Mouse (Mus musculus) midbrain, embryonic 11.5 days (tissue): ENCODE measurements at regions not wholly inside any gene's neighbourhood (a gene's known extent, or its start where the extent isn't known, plus 50 kb on each side); places are given as distances from the start of the nearest gene placed in this dataset.

Experiments used
- ATAC-seq: fragments of 200-750 bp; cut with Nextera tagmentation; 2 replicates; pipeline ENCODE4 v1.8.0; 2017; ENCODE audit warnings: moderate TSS enrichment, moderate library complexity; ENCODE audit not compliant: low FRiP score
- DNase-seq: peaks from one replicate; pipeline ENCODE4 v3.0.0; 2015; ENCODE audit warnings: low spot score; ENCODE audit errors: missing footprints
- H3K27ac ChIP-seq: fragments of 300-500 bp; sonication (generic); 2 replicates; pipeline ENCODE4 v1.5.1; 2014; ENCODE audit warnings: low read depth, low read length
- H3K27me3 ChIP-seq: fragments of 300-500 bp; sonication (generic); 2 replicates; pipeline ENCODE4 v1.6.1; 2014; ENCODE audit warnings: mild to moderate bottlenecking, low read length, moderate library complexity, mixed read lengths; ENCODE audit not compliant: control insufficient read depth, insufficient read depth
- H3K36me3 ChIP-seq: fragments of 300-500 bp; sonication (generic); 2 replicates; pipeline ENCODE4 v1.6.1; 2014; ENCODE audit warnings: mild to moderate bottlenecking, low read length, moderate library complexity, mixed read lengths; ENCODE audit not compliant: control insufficient read depth, insufficient read depth
- H3K4me1 ChIP-seq: fragments of 300-500 bp; sonication (generic); 2 replicates; pipeline ENCODE4 v1.6.1; 2014; ENCODE audit warnings: low read length; ENCODE audit not compliant: control insufficient read depth, insufficient read depth
- H3K4me2 ChIP-seq: fragments of 300-500 bp; sonication (generic); 2 replicates; pipeline ENCODE4 v1.6.1; 2014; ENCODE audit warnings: mild to moderate bottlenecking, moderate library complexity
- H3K4me3 ChIP-seq: fragments of 300-500 bp; sonication (generic); 2 replicates; pipeline ENCODE4 v1.5.1; 2014; ENCODE audit warnings: low read depth, low read length
- H3K9ac ChIP-seq: fragments of 300-500 bp; sonication (generic); 2 replicates; pipeline ENCODE4 v1.6.1; 2014; ENCODE audit warnings: low read length
- H3K9me3 ChIP-seq: fragments of 300-500 bp; sonication (generic); 2 replicates; pipeline ENCODE4 v1.6.1; 2016; ENCODE audit warnings: low read length; ENCODE audit not compliant: control insufficient read depth
- WGBS: fragments of 180-500 bp; shearing (Covaris S2); extraction: QIAGEN DNeasy Blood & Tissue Kit; methylation state at CpG from one replicate; pipeline ENCODE4 v1.1.7; 2014; 5-methylcytosine and 5-hydroxymethylcytosine counted together

- DNase-seq (no peak), ATAC-seq (no peak)
- no peak overlapping the region for H3K4me3 ChIP-seq
- no peak overlapping the region for H3K4me2 ChIP-seq
- H3K27me3 ChIP-seq, result no peaks in the 10 kb centered on the region
- H3K4me1 ChIP-seq, result peaks cover 7% of the 10 kb centered on the region; the same call in 1 of the 2 replicates
- H3K36me3 ChIP-seq, result no peaks in the 10 kb centered on the region
- H3K27ac ChIP-seq, result peak overlapping the region; percentile 15; the same call in 1 of the 2 replicates
- H3K9me3 ChIP-seq, result no peaks in the 10 kb centered on the region
- 83% methylated on average over 20 of the region's 20 CpGs for WGBS
- no peak overlapping the region for H3K9ac ChIP-seq
These were observed 236.0 kb upstream of the Hnrnpa3 start for GRCm38 (mm10) chr2:75422798-75423685.

- peaks cover 7% of the 10 kb centered on the region; the same call in 1 of the 2 replicates for H3K4me1 ChIP-seq
- no peaks in the 10 kb centered on the region for H3K27me3 ChIP-seq
- H3K9ac ChIP-seq, result no peak overlapping the region
- H3K9me3 ChIP-seq, result no peaks in the 10 kb centered on the region
- peak; percentile 81 for ATAC-seq
- H3K27ac ChIP-seq, result no peak overlapping the region; the same call in 1 of the 2 replicates
- no peak overlapping the region for H3K4me2 ChIP-seq
- no peaks in the 10 kb centered on the region for H3K36me3 ChIP-seq
- no peak overlapping the region for H3K4me3 ChIP-seq
- no peak for DNase-seq
- 36% methylated on average over 5 of the region's 5 CpGs for WGBS
These were observed 235.2 kb upstream of the Hnrnpa3 start for GRCm38 (mm10) chr2:75423872-75424271.

- ATAC-seq, result no peak
These were observed 234.7 kb upstream of the Hnrnpa3 start for GRCm38 (mm10) chr2:75424363-75424762.

GRCm38 (mm10) chr2:75424911-75425310 is 234.2 kb upstream of the Hnrnpa3 start:
- peaks cover 7% of the 10 kb centered on the region; the same call in 1 of the 2 replicates for H3K4me1 ChIP-seq
- H3K9ac ChIP-seq, result no peak overlapping the region
- H3K9me3 ChIP-seq, result no peaks in the 10 kb centered on the region
- ATAC-seq (peak; percentile 75), DNase-seq (peak; percentile 83)
- H3K4me3 ChIP-seq, result no peak overlapping the region
- no peaks in the 10 kb centered on the region for H3K36me3 ChIP-seq
- no peaks in the 10 kb centered on the region for H3K27me3 ChIP-seq
- no peak overlapping the region for H3K4me2 ChIP-seq
- H3K27ac ChIP-seq, result peak overlapping the region; percentile 5; the same call in 1 of the 2 replicates
- WGBS, result 79% methylated on average over 14 of the region's 14 CpGs

More at GRCm38 (mm10) chr2:75424363-75424762, 234.7 kb upstream of the Hnrnpa3 start:
- peaks cover 7% of the 10 kb centered on the region; the same call in 1 of the 2 replicates for H3K4me1 ChIP-seq
- 43% methylated on average over 7 of the region's 7 CpGs for WGBS
- H3K36me3 ChIP-seq, result no peaks in the 10 kb centered on the region
- H3K9me3 ChIP-seq, result no peaks in the 10 kb centered on the region
- no peak overlapping the region for H3K4me3 ChIP-seq
- no peak overlapping the region for H3K4me2 ChIP-seq
- no peaks in the 10 kb centered on the region for H3K27me3 ChIP-seq
- H3K9ac ChIP-seq, result no peak overlapping the region
- DNase-seq, result no peak
- no peak overlapping the region; the same call in 1 of the 2 replicates for H3K27ac ChIP-seq

- no peak overlapping the region for H3K9ac ChIP-seq
- H3K27me3 ChIP-seq, result no peaks in the 10 kb centered on the region
- no peak overlapping the region for H3K4me2 ChIP-seq
- DNase-seq (no peak), ATAC-seq (peak; percentile 61)
- 51% methylated on average over 7 of the region's 7 CpGs for WGBS
- peak overlapping the region; percentile 7 for H3K27ac ChIP-seq
- H3K36me3 ChIP-seq, result no peaks in the 10 kb centered on the region
- H3K9me3 ChIP-seq, result no peaks in the 10 kb centered on the region
- H3K4me1 ChIP-seq, result peaks cover 7% of the 10 kb centered on the region; the same call in 1 of the 2 replicates
- no peak overlapping the region for H3K4me3 ChIP-seq
These were observed 233.7 kb upstream of the Hnrnpa3 start for GRCm38 (mm10) chr2:75425384-75425783.

- Histone ChIP-seq H3K27ac (peak overlapping the region; percentile 7), H3K9ac (no peak overlapping the region), H3K36me3 (no peaks in the 10 kb centered on the region), H3K4me3 (no peak overlapping the region), H3K27me3 (no peaks in the 10 kb centered on the region), H3K4me1 (peaks cover 7% of the 10 kb centered on the region; the same call in 1 of the 2 replicates), H3K9me3 (no peaks in the 10 kb centered on the region), H3K4me2 (no peak overlapping the region)
- peak; percentile 54 for DNase-seq
- ATAC-seq, result no peak
- 69% methylated on average over 9 of the region's 9 CpGs for WGBS
These were observed 233.3 kb upstream of the Hnrnpa3 start for GRCm38 (mm10) chr2:75425791-75426190.

- H3K4me1 ChIP-seq, result peaks cover 7% of the 10 kb centered on the region; the same call in 1 of the 2 replicates
- no peaks in the 10 kb centered on the region for H3K9me3 ChIP-seq
- no peak overlapping the region for H3K4me3 ChIP-seq
- H3K27me3 ChIP-seq, result no peaks in the 10 kb centered on the region
- H3K27ac ChIP-seq, result no peak overlapping the region
- 96% methylated on average over 4 of the region's 4 CpGs for whole genome bisulfite sequencing
- DNase-seq, result no peak
- no peak for ATAC-seq
- no peaks in the 10 kb centered on the region for H3K36me3 ChIP-seq
- no peak overlapping the region for H3K9ac ChIP-seq
- no peak overlapping the region for H3K4me2 ChIP-seq
These were observed 231.1 kb upstream of the Hnrnpa3 start for GRCm38 (mm10) chr2:75427936-75428458.

- Histone ChIP-seq H3K27me3 (no peaks in the 10 kb centered on the region), H3K36me3 (no peaks in the 10 kb centered on the region), H3K9ac (no peak overlapping the region), H3K4me3 (no peak overlapping the region), H3K4me2 (no peak overlapping the region), H3K9me3 (no peaks in the 10 kb centered on the region), H3K4me1 (peaks cover 2% of the 10 kb centered on the region; the same call in 1 of the 2 replicates), H3K27ac (no peak overlapping the region)
- DNase-seq (peak; percentile 66), ATAC-seq (no peak)
- whole genome bisulfite sequencing, result 92% methylated on average over 4 of the region's 4 CpGs
These were observed 228.7 kb upstream of the Hnrnpa3 start for GRCm38 (mm10) chr2:75430161-75430940.
